Mouse (Mus musculus) kidney, adult 18-20 months (tissue): ENCODE results near the gene Ugt8a.

Experiments used
- DNase-seq: peaks from one replicate; pipeline ENCODE4 v3.0.0; 2021

The Ugt8a gene

GRCm38 (mm10) chr3:125938092-125938755 is at the start of gene Ugt8a:
TSS of gene Ugt8a (minus strand) at chr3:125938619.
- DNase-seq: peak; percentile 24

- DNase-seq: no peak
Measured at GRCm38 (mm10) chr3:125986639-125987038, 48.2 kb upstream of the Ugt8a start.

GRCm38 (mm10) chr3:125983707-125984420 is 45.4 kb upstream of the Ugt8a start:
- DNase-seq: no peak

DNA sequence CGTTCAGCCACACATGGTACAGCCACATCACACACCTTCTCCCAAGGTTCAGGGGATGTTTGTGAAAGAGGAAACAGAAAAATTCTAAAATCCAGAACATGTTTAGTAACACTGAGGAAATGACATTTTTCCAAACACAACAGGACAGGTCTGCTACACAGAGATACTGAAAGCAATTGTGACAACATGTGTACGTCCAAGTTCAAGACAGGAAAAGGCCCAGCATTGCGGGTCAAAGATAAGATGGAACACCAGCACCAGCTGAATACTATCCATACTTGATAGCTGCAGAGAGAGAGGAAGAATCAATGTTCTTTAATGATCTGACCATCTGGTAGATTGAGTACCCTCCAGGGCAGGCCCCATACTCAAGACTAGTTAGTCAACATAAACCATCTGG is 41.1 kb upstream of the Ugt8a start:
- no peak for DNase-seq

DNA sequence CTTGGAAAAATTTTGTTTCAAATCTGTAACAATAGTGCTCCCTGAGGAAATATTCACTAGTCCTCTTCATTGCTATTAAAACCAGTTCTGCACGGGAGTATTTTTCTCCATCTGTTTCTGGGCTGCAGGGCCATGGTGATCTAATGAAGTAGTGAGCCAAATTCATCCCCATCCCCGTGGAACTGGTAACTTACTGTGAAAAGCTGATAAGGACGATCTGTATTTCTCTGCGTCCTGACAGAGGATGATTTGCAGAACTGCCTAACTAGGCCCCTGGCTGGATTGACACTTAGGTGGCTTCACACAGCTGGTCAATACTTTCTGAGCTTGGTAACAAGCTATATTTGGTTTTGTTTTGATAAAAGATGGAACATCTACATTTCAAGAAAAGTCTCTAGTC is 37.5 kb upstream of the Ugt8a start:
- no peak for DNase-seq

- no peak for DNase-seq
Measured at GRCm38 (mm10) chr3:125969458-125969857, 31.0 kb upstream of the Ugt8a start.

- DNase-seq: no peak
Measured at GRCm38 (mm10) chr3:125956196-125956885, 17.9 kb upstream of the Ugt8a start.

DNA sequence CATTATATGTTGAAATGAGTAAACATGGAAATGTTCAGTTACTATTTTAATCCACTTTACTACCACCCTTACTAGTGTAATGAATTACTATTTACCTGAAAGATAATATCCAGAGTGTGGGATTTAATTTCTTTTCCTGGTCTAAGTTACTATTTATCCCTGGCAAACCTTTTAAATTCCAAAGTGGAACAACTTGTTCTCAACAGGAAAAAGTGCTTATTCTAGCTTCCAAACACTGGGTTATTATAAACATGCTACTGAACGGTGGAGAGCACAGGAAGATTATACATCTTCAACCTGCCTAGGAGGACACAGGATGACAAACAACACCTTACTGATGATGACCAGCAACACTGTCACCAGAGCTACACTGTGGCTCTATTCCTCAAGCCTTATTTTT is 16.5 kb upstream of the Ugt8a start:
- no peak for DNase-seq

DNA sequence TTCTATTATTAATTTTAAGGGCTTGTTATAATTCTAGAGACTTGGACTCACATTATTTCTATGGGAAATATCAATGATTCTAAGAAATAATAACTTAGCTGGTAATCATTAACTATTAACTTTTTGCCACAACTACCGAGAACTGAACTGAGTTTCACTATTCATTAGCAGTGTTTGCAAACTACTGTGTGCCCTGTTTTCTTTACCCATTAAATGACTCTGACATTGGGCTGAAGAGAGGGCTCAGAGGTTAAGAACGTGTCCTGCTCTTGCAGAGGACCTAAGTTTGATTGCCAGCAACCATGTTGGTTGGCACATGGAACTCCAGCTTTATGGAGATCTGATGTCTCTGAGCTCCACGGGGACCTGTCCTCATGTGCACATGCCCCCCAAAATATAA is 2.4 kb upstream of the Ugt8a start:
- no peak for DNase-seq

GRCm38 (mm10) chr3:125938756-125939109 is 314 bp upstream of the Ugt8a start:
- no peak for DNase-seq

GRCm38 (mm10) chr3:125937536-125938091 is 805 bp downstream of the Ugt8a start:
- peak; percentile 10 for DNase-seq

- DNase-seq: no peak
Measured at GRCm38 (mm10) chr3:125935796-125936195, 2.6 kb downstream of the Ugt8a start.

DNA sequence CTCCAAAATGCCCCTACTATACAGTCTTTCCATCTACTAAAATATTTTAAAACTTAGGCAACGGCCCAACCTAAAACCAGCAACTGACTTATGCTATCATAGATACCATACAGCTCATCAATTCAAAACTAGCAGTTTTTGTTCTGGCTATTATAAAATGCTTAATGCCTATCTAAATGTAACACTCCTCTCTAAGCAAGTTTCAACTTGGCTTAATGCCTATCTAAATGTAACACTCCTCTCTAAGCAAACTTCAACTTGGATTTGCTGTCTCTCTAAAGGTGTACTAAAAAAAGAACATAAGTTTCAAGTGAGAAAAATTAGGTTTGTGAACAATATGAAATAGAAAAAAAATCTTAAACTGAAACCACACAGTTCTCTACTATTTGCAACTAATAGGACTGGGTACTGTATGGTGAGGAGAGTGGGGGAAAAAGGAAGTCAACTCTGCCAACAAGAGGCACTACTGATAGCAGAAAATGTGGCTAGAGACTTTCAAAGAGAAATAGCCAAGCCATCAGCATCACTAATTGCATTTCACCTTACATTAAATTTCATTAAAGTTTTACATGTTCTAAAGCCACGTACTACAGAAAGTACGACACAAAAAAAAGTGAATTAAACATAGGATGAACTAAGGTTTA is 5.7 kb downstream of the Ugt8a start:
- no peak for DNase-seq

DNA sequence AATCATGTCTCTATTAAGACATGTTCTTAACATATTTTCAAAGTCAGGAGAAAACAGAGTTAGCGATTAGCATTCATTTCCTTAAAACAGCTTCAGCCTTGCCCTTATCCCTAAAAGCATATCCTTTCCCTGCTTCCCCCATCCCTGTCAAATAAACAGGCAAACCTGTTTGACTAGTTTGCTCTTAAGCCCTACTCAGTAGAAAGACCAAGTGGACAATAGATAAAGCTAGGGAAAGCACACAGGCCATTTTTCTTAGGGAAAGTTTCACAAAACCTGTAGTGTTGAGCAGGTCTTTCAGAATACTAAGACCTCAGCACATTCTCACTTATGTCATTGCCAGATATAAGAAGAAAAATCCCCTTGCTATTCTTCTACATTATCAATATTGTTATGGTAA is 7.4 kb downstream of the Ugt8a start:
- no peak for DNase-seq

DNA sequence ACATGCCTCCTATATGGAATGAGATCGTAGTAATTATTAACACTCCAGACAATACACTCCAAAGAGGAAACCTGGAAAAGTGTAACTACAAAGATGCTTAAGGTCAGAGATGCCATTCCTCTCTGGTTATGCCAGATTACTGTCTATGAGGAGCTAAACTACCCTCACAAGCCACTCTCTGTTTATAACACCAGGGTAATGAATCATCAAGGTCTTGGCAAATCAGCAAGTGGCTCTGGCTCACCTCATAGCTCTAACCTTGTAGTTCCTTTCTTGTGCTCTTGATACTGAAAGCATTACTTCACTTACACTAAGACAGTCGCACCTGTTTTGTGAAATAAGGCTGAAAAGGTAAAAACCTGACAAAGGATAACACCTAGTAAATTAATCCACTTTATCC is 17.5 kb downstream of the Ugt8a start:
- DNase-seq: no peak

- DNase-seq: no peak
Measured at GRCm38 (mm10) chr3:125898976-125899375, 39.4 kb downstream of the Ugt8a start.

DNA sequence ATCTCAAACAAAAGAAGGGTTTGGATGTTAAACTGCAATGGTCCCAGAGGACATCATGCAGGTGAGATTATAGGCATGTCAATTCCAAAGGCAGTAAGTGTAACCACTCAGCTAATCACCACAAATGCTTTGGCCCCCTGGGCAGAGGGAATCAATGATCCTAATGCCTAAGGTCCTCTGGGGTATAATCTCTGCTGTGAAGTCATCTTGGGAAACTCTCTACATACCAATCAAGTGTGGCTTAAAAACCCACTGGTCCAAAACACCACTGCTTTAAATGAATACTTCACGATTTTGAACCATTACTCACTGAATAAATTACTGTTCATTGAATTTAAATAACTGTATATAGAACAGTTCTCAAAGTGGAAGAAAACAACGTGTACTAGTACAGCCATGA is 51.3 kb downstream of the Ugt8a start:
- no peak for DNase-seq

- no peak for DNase-seq
Measured at GRCm38 (mm10) chr3:125884879-125885278, 53.5 kb downstream of the Ugt8a start.

GRCm38 (mm10) chr3:125884423-125884822 is 54.0 kb downstream of the Ugt8a start:
- DNase-seq: no peak

DNA sequence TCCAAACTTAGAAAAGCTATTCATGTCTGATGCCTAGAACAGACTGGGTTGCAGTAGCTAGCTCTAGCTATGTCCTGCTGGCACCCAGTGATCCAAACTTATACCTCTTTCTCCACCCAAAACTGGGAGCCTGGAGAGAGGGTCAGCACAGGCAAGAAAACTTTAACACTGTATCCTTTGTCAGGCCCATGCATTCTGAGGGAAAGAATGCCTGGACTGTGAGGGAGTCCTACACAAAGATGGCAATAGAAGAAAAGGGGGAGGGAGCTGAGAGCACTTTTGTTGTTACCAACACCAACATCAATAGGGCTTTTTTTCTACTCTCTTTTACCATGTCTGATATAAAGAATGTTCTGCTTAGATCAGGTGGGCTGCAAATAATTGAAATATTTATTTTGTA is 55.4 kb downstream of the Ugt8a start:
- DNase-seq: no peak

- no peak for DNase-seq
Measured at GRCm38 (mm10) chr3:125881835-125882234, 56.6 kb downstream of the Ugt8a start.

DNA sequence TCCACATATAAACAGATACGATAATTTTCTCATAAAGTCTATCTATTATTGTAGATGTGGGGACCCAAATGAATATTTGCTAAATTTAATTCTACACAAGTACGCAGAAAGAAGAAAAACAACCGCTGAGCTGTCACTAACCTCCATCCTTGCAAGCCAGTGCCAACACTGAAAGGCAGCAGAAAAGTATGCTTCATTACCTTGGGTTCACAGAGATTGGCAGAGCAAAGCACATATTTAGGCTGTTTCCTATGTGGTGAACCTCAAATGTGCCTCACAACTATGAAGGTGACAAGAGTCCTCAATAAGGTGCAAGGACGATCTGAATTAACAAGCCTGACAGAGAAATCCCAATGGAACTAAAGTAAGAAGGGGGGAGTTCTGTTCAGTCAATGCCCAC is 64.0 kb downstream of the Ugt8a start:
- DNase-seq: no peak

DNA sequence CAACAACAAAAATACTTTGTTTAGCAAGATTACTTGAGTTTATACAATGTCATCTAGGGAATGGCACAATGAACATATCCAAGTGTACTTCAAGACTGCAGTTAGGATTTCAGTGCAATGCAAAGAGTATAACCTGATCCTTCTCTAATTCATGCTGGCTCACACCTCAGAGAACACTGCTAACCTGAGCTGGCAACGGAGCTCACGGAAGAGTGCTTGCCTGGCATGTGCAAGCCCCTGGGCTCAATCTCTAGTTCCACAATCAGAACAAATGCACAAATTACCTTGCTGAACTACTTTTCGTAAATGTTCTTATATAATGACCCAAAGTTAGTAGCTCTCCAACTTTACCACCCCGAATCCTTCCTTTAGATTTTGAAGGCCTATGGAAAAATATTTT is 68.5 kb downstream of the Ugt8a start:
- peak; percentile 10 for DNase-seq
